Mouse (Mus musculus): ENCODE measurements around the gene Tulp4. TPM values are rescaled to one million over a fixed set of nuclear protein-coding genes. Genes with fewer than 3 reads are reported as not detected.
A peak's percentile ranks its signal among the peaks of the same experiment; 100 is the strongest.
"Not testable (repeated sequence)": the region's sequence is repeated elsewhere in the genome, so short reads cannot be mapped to it uniquely, and the experiment has no call there.

Gene Tulp4
- polyA plus RNA-seq, 1 experiment from 2014 or later: 37.0 TPM

- peak; percentile 93 for ATAC-seq
- 21% methylated on average over 5 of the region's 12 CpGs for WGBS
- not testable (repeated sequence) for H3K4me2 ChIP-seq (replicated peaks; ENCODE audit: low read depth); H3K36me3 ChIP-seq (ENCODE audit: control insufficient read depth, insufficient read depth); H3K9me3 ChIP-seq (ENCODE audit: control insufficient read depth); H3K27ac ChIP-seq (ENCODE audit: low read depth, low read length); H3K4me1 ChIP-seq (replicated peaks; ENCODE audit: control insufficient read depth, insufficient read depth, low read length); H3K27me3 ChIP-seq (replicated peaks; ENCODE audit: control insufficient read depth, insufficient read depth, low read length); H3K9ac ChIP-seq (ENCODE audit: low read depth, low read length); H3K4me3 ChIP-seq (ENCODE audit: low read depth, low read length)
Measured at GRCm38 (mm10) chr17:6300190-6300863, 194.1 kb downstream of the Tulp4 start.

Small RNAs within 50 kb of the gene (microRNA-seq; reads per million reads assigned to microRNA genes)
- not detected for gene Gm22774

Other genes starting within 250 kb of the Tulp4 start
- gene Synj2, start 165.2 kb upstream of the Tulp4 start, polyA plus RNA-seq (2015; fragmentation: Nextera tagmentation; extraction: Ambion mirVana): 2.1 and 2.6 TPM in 2 replicates
- 2.5 and 2.7 TPM in 2 replicates for gene Serac1, start 26.7 kb upstream of the Tulp4 start, polyA plus RNA-seq (2015; fragmentation: Nextera tagmentation; extraction: Ambion mirVana)
- 145 and 157 TPM in 2 replicates for gene Gtf2h5, start 26.7 kb upstream of the Tulp4 start, polyA plus RNA-seq (2015; fragmentation: Nextera tagmentation; extraction: Ambion mirVana)
- gene Tmem181a, start 150.4 kb downstream of the Tulp4 start, polyA plus RNA-seq (2015; fragmentation: Nextera tagmentation; extraction: Ambion mirVana): 26.4 and 26.8 TPM in 2 replicates
- gene Dynlt1a, start 211.1 kb downstream of the Tulp4 start, polyA plus RNA-seq (2015; fragmentation: Nextera tagmentation; extraction: Ambion mirVana): 10.7 and 11.7 TPM in 2 replicates

Measured in intestine, postnatal 0 days (tissue).